ENCODE assay signal across 15 mouse cellular contexts in the genomic region with DNA sequence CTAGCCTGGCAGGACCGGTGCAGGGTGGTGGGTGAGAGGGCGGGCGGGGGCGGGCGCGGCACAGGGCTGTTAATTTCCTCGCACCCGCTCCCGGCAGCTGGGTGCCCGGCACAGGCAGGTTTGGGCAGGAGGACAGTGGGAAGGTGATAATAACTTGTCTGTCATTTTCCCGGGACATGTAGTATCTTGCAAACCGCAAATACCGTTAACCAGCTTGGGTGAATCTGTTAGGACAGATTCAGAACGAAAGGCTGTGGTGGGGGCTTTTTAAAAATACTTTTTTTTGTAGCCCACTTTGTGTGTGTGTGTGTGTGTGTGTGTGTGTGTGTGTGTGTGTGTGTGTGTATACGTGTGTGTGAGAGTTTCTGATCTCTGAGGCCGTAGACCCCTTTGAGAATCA. TPM values are rescaled to one million over a fixed set of nuclear protein-coding genes. Genes with fewer than 3 reads are reported as not detected.
DNase-seq lines count a peak whose midpoint lies in the region; ATAC-seq and TF ChIP-seq lines count a peak whose summit lies in the region.
"Had no signal": no experiment of that assay in that cellular context is flagged by ENCODE, and none has a peak within 500 bp of the region (broad histone marks: within the 10 kb centered on the region; RNA-seq: fewer than 3 reads in every experiment).

No protein-coding gene starts in this region.

- TF ChIP-seq POLR2A in brain, embryonic 14.5 days (IDR thresholded peaks at IDR 0.05; ENCODE audit: borderline replicate concordance, extremely low read depth, insufficient read depth, insufficient read length, poor library complexity, severe bottlenecking): no peak

- peak; percentile 32 for DNase-seq in brain, embryonic 14.5 days (ENCODE audit: low read depth)
- DNase-seq in midbrain, embryonic 14.5 days: no peak
- DNase-seq in adrenal gland, postnatal 4 days (ENCODE audit: low spot score in 2 of 2): no peak
- DNase-seq in adrenal gland, adult 18-20 months (ENCODE audit: low spot score in 2 of 2): no peak
- DNase-seq: adrenal gland, postnatal 14 days; cerebellum, postnatal 25 days had no signal

- no peak for ATAC-seq in embryonic facial prominence, embryonic 13.5 days (ENCODE audit: insufficient number of reproducible peaks, insufficient read depth, low FRiP score, low TSS enrichment, low read depth)
- ATAC-seq in hindbrain, embryonic 13.5 days (ENCODE audit: low FRiP score): no peak
- no peak for ATAC-seq in midbrain, embryonic 14.5 days (ENCODE audit: low FRiP score, low TSS enrichment)
- ATAC-seq in erythroid progenitor cell, adult 5-6 weeks (replicated peaks; ENCODE audit: low FRiP score, poor library complexity, severe bottlenecking): no peak

- peak overlapping the region; percentile 32 for H3K4me2 ChIP-seq in embryonic facial prominence, embryonic 13.5 days
- H3K4me2 ChIP-seq in hindbrain, embryonic 13.5 days: peak overlapping the region; percentile 46
- peak overlapping the region; percentile 35 for H3K4me2 ChIP-seq in midbrain, embryonic 14.5 days (ENCODE audit: low read length)
- H3K4me2 ChIP-seq: heart, embryonic 12.5 days; liver, embryonic 11.5 days had no signal

- peaks cover 52% of the 10 kb centered on the region for H3K27me3 ChIP-seq in embryonic facial prominence, embryonic 13.5 days
- H3K27me3 ChIP-seq in hindbrain, embryonic 13.5 days: peaks cover 55% of the 10 kb centered on the region
- peaks cover 21% of the 10 kb centered on the region; the same call in 1 of the 2 replicates for H3K27me3 ChIP-seq in midbrain, embryonic 14.5 days (ENCODE audit: control insufficient read depth, insufficient read depth, low read length)

- H3K9me3 ChIP-seq in embryonic facial prominence, embryonic 13.5 days: no peaks in the 10 kb centered on the region
- H3K9me3 ChIP-seq in hindbrain, embryonic 13.5 days: no peaks in the 10 kb centered on the region
- no peaks in the 10 kb centered on the region for H3K9me3 ChIP-seq in midbrain, embryonic 14.5 days (ENCODE audit: control insufficient read depth, low read length)
- H3K9me3 ChIP-seq: heart, embryonic 12.5 days had no signal

- TF ChIP-seq CTCF in brain, embryonic 14.5 days (IDR thresholded peaks at IDR 0.05; ENCODE audit: borderline replicate concordance, extremely low read depth, insufficient read depth, insufficient read length): no peak

- WGBS in embryonic facial prominence, embryonic 13.5 days: 25% methylated on average over 14 of the region's 16 CpGs
- WGBS in hindbrain, embryonic 13.5 days: 29% methylated on average over 9 of the region's 16 CpGs
- WGBS in midbrain, embryonic 14.5 days: 24% methylated on average over 15 of the region's 16 CpGs

- peaks cover 6% of the 10 kb centered on the region; the same call in 1 of the 2 replicates for H3K4me1 ChIP-seq in embryonic facial prominence, embryonic 13.5 days
- H3K4me1 ChIP-seq in hindbrain, embryonic 13.5 days (replicated peaks): peaks cover 11% of the 10 kb centered on the region
- H3K4me1 ChIP-seq in midbrain, embryonic 14.5 days (ENCODE audit: control insufficient read depth, insufficient read depth, low read length): no peaks in the 10 kb centered on the region
- H3K4me1 ChIP-seq: heart, embryonic 12.5 days had no signal

- H3K27ac ChIP-seq in embryonic facial prominence, embryonic 13.5 days: no peak overlapping the region
- H3K27ac ChIP-seq in hindbrain, embryonic 13.5 days: no peak overlapping the region
- H3K27ac ChIP-seq in midbrain, embryonic 14.5 days (replicated peaks; ENCODE audit: low read depth, low read length): no peak overlapping the region

- no peak overlapping the region for H3K4me3 ChIP-seq in embryonic facial prominence, embryonic 13.5 days
- H3K4me3 ChIP-seq in hindbrain, embryonic 13.5 days: peak overlapping the region; percentile 16; the same call in 1 of the 2 replicates
- H3K4me3 ChIP-seq in midbrain, embryonic 14.5 days (replicated peaks; ENCODE audit: low read depth, low read length): no peak overlapping the region
- H3K4me3 ChIP-seq: heart, embryonic 12.5 days had no signal

- H3K9ac ChIP-seq in embryonic facial prominence, embryonic 13.5 days: no peak overlapping the region
- H3K9ac ChIP-seq in hindbrain, embryonic 13.5 days: no peak overlapping the region
- no peak overlapping the region for H3K9ac ChIP-seq in midbrain, embryonic 14.5 days (replicated peaks; ENCODE audit: low read length)
- H3K9ac ChIP-seq: heart, embryonic 12.5 days had no signal

- no peaks in the 10 kb centered on the region for H3K36me3 ChIP-seq in embryonic facial prominence, embryonic 13.5 days
- no peaks in the 10 kb centered on the region for H3K36me3 ChIP-seq in hindbrain, embryonic 13.5 days
- H3K36me3 ChIP-seq in midbrain, embryonic 14.5 days (ENCODE audit: control insufficient read depth, insufficient read depth, low read length): no peaks in the 10 kb centered on the region
- H3K36me3 ChIP-seq: heart, embryonic 12.5 days had no signal

RNA-seq across cellular contexts. Expression of a gene that starts 29.5 kb away (rescaled TPM):
- polyA plus RNA-seq in brain, embryonic 14.5 days (2012; rRNA removed): not detected in 2 replicates
- not detected in 2 replicates for polyA plus RNA-seq in embryonic facial prominence, embryonic 13.5 days (2015; fragmentation: Nextera tagmentation; extraction: Ambion mirVana)
- polyA plus RNA-seq in hindbrain, embryonic 13.5 days (2015; fragmentation: Nextera tagmentation; extraction: Ambion mirVana): not detected in 2 replicates
- not detected in 2 replicates for polyA plus RNA-seq in midbrain, embryonic 14.5 days (2014; fragmentation: Nextera tagmentation; extraction: Ambion mirVana)
- total RNA-seq in adrenal gland, postnatal 4 days (2021): under 1 TPM in 1 of 2 experiments, not detected in 1; 0.20 TPM
- total RNA-seq in erythroid progenitor cell, adult 5-6 weeks (2015; ENCODE audit: low replicate concordance): not detected in 2 replicates
- not detected in 2 replicates for total RNA-seq in erythroid progenitor cell, adult 5-6 weeks (2017; ENCODE audit: low replicate concordance)
- total RNA-seq in adrenal gland, adult 18-20 months (2021): not detected
- total RNA-seq: adrenal gland, postnatal 14 days; megakaryocyte, adult 5-6 weeks; MEL had no signal
- polyA plus RNA-seq: kidney, embryonic 14.5 days; lung, embryonic 16.5 days had no signal

RNA-seq across cellular contexts. Expression of a gene that starts 45.9 kb away (rescaled TPM):
- 7.0 and 8.4 TPM in 2 replicates for polyA plus RNA-seq in brain, embryonic 14.5 days (2012; rRNA removed)
- 12.5 and 16.8 TPM in 2 replicates for polyA plus RNA-seq in embryonic facial prominence, embryonic 13.5 days (2015; fragmentation: Nextera tagmentation; extraction: Ambion mirVana)
- 7.3 and 8.1 TPM in 2 replicates for polyA plus RNA-seq in hindbrain, embryonic 13.5 days (2015; fragmentation: Nextera tagmentation; extraction: Ambion mirVana)
- polyA plus RNA-seq in midbrain, embryonic 14.5 days (2014; fragmentation: Nextera tagmentation; extraction: Ambion mirVana): 6.3 and 7.7 TPM in 2 replicates
- 10 to 100 TPM; 62.0 to 63.3 TPM for total RNA-seq in adrenal gland, postnatal 4 days (2021)
- total RNA-seq in erythroid progenitor cell, adult 5-6 weeks (2015; ENCODE audit: low replicate concordance): 62.0 and 72.9 TPM in 2 replicates
- 26.7 and 39.6 TPM in 2 replicates for total RNA-seq in erythroid progenitor cell, adult 5-6 weeks (2017; ENCODE audit: low replicate concordance)
- total RNA-seq in adrenal gland, adult 18-20 months (2021): 10 to 100 TPM; 48.5 to 54.2 TPM
